Mouse (Mus musculus): ENCODE data around the gene Sv2b. TPM values are rescaled to one million over a fixed set of nuclear protein-coding genes. Genes with fewer than 3 reads are reported as not detected.
"Not testable (repeated sequence)": the region's sequence is repeated elsewhere in the genome, so short reads cannot be mapped to it uniquely, and the experiment has no call there.

Gene Sv2b
- polyA plus RNA-seq, 1 experiment: 0.16 TPM

DNA sequence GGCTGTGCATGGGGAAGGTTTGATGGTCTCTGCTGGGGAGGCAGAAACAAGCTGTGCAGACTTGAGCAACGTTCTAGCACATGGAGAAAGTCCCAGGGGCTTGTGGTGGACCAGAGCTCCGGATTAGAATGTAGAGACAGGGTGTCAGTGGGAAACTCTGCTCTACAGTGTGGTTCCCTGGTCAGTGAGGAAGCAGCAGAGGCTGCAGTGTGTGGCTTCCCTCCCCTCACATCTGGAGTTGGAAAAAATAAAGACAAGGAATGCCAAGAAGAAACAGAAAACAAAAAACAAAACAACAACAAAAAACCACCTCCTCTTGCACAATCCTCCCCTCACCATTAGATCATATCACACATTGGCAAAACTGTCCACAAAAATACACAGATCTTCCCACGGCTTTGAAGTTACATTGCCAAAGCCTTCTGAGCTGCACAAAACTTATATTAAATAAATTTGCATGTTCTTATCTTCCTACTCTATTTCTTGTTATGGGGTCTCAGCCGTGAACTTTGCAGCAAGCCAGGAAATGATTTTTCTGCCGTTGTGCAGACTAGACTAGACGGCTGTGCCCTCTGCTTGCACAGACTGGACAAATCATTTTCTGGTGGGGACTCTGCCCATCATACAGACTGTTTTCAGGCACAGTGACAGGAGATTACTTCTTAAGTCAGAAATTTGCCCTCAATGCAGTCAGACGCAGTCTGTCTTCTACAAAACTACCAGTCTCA lies 86.2 kb downstream of the Sv2b start:
- Histone ChIP-seq H3K4me3 (ENCODE audit: insufficient read depth, low read length) (no peak overlapping the region), H3K27ac (ENCODE audit: insufficient read depth, low read length) (no peak overlapping the region), H3K4me1 (ENCODE audit: control insufficient read depth, insufficient read depth, low read length) (no peaks in the 10 kb centered on the region)
- no peak for TF ChIP-seq POLR2A (IDR thresholded peaks at IDR 0.05; ENCODE audit: low read depth, low read length)
- no peak for TF ChIP-seq CTCF (IDR thresholded peaks at IDR 0.05; ENCODE audit: borderline replicate concordance, insufficient read depth, low read length)

DNA sequence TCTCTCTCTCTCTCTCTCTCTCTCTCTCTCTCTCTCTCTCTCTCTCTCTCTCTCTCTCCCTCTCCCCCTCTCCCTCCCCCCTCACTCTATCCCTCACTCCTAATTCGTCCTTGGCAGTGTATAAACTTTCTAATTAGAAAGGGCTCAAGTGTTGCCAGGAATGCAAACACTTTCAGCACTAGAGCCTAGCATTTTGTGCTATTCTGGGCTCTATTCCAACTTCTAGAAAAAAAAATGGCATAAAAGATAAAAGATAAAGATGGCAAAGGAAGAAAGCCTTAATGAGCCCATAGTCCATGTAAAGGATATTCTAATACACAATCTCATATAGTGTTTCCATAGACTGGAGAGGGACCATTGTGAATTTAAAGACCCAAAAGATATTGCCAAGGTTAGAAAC lies 88.3 kb downstream of the Sv2b start:
- Histone ChIP-seq H3K27ac (ENCODE audit: insufficient read depth, low read length) (no peak overlapping the region), H3K4me3 (ENCODE audit: insufficient read depth, low read length) (no peak overlapping the region), H3K4me1 (ENCODE audit: control insufficient read depth, insufficient read depth, low read length) (no peaks in the 10 kb centered on the region)
- TF ChIP-seq CTCF (IDR thresholded peaks at IDR 0.05; ENCODE audit: borderline replicate concordance, insufficient read depth, low read length): no peak
- no peak for TF ChIP-seq POLR2A (IDR thresholded peaks at IDR 0.05; ENCODE audit: low read depth, low read length)

DNA sequence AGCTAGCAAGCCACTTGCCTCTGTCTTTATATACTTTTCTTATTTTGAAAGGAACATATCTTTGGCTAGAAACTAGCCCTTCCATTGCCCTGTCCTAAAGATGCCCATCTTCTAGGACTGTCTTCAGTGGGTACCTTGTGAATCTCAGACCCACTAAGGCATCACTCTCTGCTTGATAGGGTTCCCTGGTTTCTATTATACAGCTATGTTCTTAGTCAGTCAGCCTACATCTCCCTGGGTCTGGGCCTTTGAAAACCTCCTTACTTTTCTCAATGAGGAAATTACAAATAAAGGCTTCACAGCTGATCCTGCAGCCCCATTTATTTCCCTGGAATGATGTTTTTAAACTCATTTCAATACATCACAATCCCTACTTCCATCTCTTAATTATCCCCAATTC lies 88.8 kb downstream of the Sv2b start:
- Histone ChIP-seq H3K4me1 (ENCODE audit: control insufficient read depth, insufficient read depth, low read length) (no peaks in the 10 kb centered on the region), H3K27ac (ENCODE audit: insufficient read depth, low read length) (no peak overlapping the region), H3K4me3 (ENCODE audit: insufficient read depth, low read length) (no peak overlapping the region)
- TF ChIP-seq POLR2A (IDR thresholded peaks at IDR 0.05; ENCODE audit: low read depth, low read length) (no peak), CTCF (IDR thresholded peaks at IDR 0.05; ENCODE audit: borderline replicate concordance, insufficient read depth, low read length) (no peak)

- Histone ChIP-seq H3K4me1 (ENCODE audit: control insufficient read depth, insufficient read depth, low read length) (no peaks in the 10 kb centered on the region), H3K4me3 (ENCODE audit: insufficient read depth, low read length) (no peak overlapping the region), H3K27ac (ENCODE audit: insufficient read depth, low read length) (no peak overlapping the region)
- no peak for TF ChIP-seq CTCF (IDR thresholded peaks at IDR 0.05; ENCODE audit: borderline replicate concordance, insufficient read depth, low read length)
- no peak for TF ChIP-seq POLR2A (IDR thresholded peaks at IDR 0.05; ENCODE audit: low read depth, low read length)
These were observed 92.9 kb downstream of the Sv2b start for GRCm38 (mm10) chr7:75216180-75216579.

DNA sequence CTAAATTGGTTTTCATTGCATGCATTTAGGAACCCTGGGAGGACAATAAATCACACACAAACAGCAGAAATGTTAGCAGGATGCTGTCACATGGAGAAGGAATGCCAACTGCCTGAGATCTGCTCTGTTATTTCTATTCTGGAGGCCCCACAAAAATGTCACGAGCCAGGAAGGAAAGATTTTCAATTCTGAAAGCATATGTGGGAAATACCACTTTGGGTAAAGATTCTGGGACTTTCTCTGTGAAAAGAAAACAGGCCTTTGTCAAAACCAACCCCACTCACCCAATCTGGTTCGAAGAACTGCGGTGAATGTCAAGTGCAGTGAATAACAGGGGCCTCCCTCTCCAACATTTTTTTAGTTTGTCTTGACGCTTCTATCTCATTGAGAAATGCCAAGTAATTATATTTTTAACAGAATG lies 99.8 kb downstream of the Sv2b start:
- Histone ChIP-seq H3K4me1 (ENCODE audit: control insufficient read depth, insufficient read depth, low read length) (no peaks in the 10 kb centered on the region; the same call in 1 of the 2 replicates), H3K4me3 (ENCODE audit: insufficient read depth, low read length) (no peak overlapping the region), H3K27ac (ENCODE audit: insufficient read depth, low read length) (peak overlapping the region; percentile 63)
- no peak for TF ChIP-seq POLR2A (IDR thresholded peaks at IDR 0.05; ENCODE audit: low read depth, low read length)
- TF ChIP-seq CTCF (IDR thresholded peaks at IDR 0.05; ENCODE audit: borderline replicate concordance, insufficient read depth, low read length): no peak

DNA sequence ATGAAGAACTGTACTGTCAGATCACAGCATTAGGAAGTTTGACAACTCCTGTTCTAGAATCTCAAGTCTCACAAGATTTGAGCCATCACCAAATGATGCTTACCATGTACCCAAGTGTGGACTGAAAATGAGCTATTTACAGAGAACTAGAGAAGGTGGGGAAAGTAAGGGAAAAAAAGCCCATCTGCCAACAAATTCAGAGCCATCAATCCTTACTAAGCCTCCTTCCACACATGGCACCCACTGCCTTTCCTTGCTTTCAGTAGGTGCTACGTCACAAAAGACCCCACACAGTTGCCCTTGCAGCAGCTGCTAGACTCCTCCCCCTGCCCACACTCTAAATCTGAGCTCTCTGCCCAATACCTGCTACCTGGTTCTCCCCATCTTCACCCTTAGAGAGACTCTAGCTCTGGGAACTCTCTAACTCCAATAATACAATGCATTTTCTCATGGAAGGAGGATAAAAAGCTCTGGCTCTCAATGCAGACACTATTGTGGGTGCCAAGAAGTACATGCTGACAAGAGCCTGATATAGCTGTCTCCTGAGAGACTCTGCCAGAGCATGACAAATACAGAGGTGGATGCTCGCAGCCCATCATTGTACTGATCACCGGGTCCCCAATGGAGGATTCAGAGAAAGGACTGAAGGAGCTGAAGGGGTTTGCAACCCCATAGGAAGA lies 101.0 kb downstream of the Sv2b start:
- TF ChIP-seq CTCF (IDR thresholded peaks at IDR 0.05; ENCODE audit: borderline replicate concordance, insufficient read depth, low read length) (no peak), POLR2A (IDR thresholded peaks at IDR 0.05; ENCODE audit: low read depth, low read length) (no peak)
- Histone ChIP-seq H3K4me1 (ENCODE audit: control insufficient read depth, insufficient read depth, low read length) (no peaks in the 10 kb centered on the region; the same call in 1 of the 2 replicates), H3K27ac (ENCODE audit: insufficient read depth, low read length) (no peak overlapping the region), H3K4me3 (ENCODE audit: insufficient read depth, low read length) (no peak overlapping the region)

DNA sequence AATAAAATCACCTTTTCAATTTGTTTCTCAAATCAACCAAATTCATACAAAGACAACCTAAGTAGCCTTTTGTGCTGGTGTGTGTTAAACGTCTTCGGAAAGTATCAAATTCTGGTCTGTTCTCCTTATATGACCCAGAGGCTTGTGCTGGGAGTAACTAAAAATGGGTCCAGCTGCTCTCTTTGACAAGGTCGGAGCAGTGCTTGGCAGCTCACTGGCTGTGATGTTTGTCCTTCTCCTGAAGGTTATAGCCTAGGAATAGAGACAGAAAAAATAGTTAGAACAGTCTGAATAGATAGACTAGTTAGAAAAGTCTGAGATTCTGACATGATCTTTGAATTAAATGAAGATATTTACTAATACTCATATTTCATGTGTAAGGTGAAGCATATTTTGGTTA lies 102.4 kb downstream of the Sv2b start:
- no peak overlapping the region for H3K4me3 ChIP-seq (ENCODE audit: insufficient read depth, low read length)
- no peaks in the 10 kb centered on the region; the same call in 1 of the 2 replicates for H3K4me1 ChIP-seq (ENCODE audit: control insufficient read depth, insufficient read depth, low read length)
- TF ChIP-seq POLR2A (IDR thresholded peaks at IDR 0.05; ENCODE audit: low read depth, low read length) (no peak), CTCF (IDR thresholded peaks at IDR 0.05; ENCODE audit: borderline replicate concordance, insufficient read depth, low read length) (no peak)
- H3K27ac ChIP-seq (ENCODE audit: insufficient read depth, low read length): no peak overlapping the region

DNA sequence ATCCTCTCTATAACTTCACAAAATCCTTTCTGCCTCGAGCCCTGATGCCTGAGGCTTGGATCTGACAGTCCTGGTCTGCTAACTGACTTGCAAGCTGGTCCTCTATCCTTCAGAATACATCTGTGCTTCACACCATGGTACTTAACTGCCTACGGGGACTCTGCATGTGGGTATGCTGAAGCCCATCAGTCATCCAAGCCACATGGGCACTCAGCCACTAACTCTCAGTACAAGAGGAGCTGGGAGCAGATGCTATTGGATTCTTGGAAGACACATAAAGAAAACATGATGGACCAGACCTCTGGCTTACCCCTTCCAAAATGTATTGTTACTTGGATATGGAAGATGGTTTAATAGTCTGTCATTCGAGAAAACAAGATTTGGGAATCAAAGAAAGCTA lies 103.7 kb downstream of the Sv2b start:
- H3K4me1 ChIP-seq (ENCODE audit: control insufficient read depth, insufficient read depth, low read length): no peaks in the 10 kb centered on the region; the same call in 1 of the 2 replicates
- H3K4me3 ChIP-seq (ENCODE audit: insufficient read depth, low read length): no peak overlapping the region
- TF ChIP-seq POLR2A (IDR thresholded peaks at IDR 0.05; ENCODE audit: low read depth, low read length) (no peak), CTCF (IDR thresholded peaks at IDR 0.05; ENCODE audit: borderline replicate concordance, insufficient read depth, low read length) (no peak)
- H3K27ac ChIP-seq (ENCODE audit: insufficient read depth, low read length): no peak overlapping the region

DNA sequence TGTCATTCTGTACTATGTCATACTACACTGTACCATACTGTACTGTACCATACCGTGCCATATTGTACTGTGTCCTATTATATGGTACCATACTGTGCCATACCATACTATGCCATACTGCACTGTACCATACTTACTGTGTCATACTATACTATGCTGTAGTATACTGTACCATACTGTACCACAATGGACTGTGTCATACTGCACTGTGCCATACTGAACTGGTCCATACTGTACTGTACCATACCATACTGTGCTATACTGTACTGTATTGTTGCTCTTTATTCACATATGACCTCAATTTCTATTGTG lies 114.2 kb downstream of the Sv2b start:
- H3K4me1 ChIP-seq (ENCODE audit: control insufficient read depth, insufficient read depth, low read length); H3K4me3 ChIP-seq (ENCODE audit: insufficient read depth, low read length): not testable (repeated sequence)

GRCm38 (mm10) chr7:75194158-75194918 lies 114.7 kb downstream of the Sv2b start:
- TF ChIP-seq POLR2A (IDR thresholded peaks at IDR 0.05; ENCODE audit: low read depth, low read length) (no peak), CTCF (IDR thresholded peaks at IDR 0.05; ENCODE audit: borderline replicate concordance, insufficient read depth, low read length) (no peak)
- no peak overlapping the region for H3K27ac ChIP-seq (ENCODE audit: insufficient read depth, low read length)
- H3K4me3 ChIP-seq (ENCODE audit: insufficient read depth, low read length): no peak overlapping the region
- no peaks in the 10 kb centered on the region for H3K4me1 ChIP-seq (ENCODE audit: control insufficient read depth, insufficient read depth, low read length)

More for the DNA sequence above, 114.2 kb downstream of the Sv2b start:
- H3K27ac ChIP-seq (ENCODE audit: insufficient read depth, low read length): not testable (repeated sequence)

Measured in embryonic fibroblast, embryonic 13.5 days (primary cell).